Comparison of ENCODE assay signal across 14 mouse cellular contexts in the genomic region with DNA sequence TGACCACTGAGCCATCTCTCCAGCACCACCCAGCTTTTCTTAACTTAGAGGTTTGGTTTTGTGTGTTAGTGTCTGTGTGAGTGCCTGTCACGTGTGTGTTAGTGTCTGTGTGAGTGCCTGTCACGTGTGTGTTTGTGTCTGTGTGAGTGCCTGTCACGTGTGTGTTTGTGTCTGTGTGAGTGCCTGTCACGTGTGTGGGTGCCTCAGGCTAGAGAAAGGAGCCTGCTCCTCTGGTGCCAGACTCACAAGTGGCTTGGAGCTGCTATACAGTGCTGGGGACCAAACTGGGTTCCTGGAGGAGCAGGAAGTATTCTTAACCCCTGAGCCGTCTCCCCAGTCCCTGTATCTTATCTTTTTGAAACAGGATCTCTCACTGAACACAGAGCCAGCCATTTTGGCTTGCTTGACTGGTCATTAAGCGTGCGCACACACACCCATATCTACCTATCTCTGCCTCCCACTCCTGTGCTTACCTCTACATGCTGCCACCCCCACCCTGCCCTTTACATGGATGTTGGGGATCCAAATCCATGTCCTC. TPM values are rescaled to one million over a fixed set of nuclear protein-coding genes. Genes with fewer than 3 reads are reported as not detected.
A peak's percentile ranks its signal among the peaks of the same experiment; 100 is the strongest.
DNase-seq lines count a peak whose midpoint lies in the region; ATAC-seq and TF ChIP-seq lines count a peak whose summit lies in the region.
"Had no signal": no experiment of that assay in that cellular context is flagged by ENCODE, and none has a peak within 500 bp of the region (broad histone marks: within the 10 kb centered on the region; RNA-seq: fewer than 3 reads in every experiment).

No protein-coding gene starts in this region.

- H3K27ac ChIP-seq in heart, embryonic 12.5 days (ENCODE audit: poor library complexity, severe bottlenecking) = no peak overlapping the region
- no peak overlapping the region for H3K27ac ChIP-seq in stomach, embryonic 15.5 days
- no peak overlapping the region for H3K27ac ChIP-seq in stomach, postnatal 0 days (replicated peaks)
- H3K27ac ChIP-seq in liver, embryonic 13.5 days = peak overlapping the region; percentile 92
- H3K27ac ChIP-seq in hindbrain, embryonic 11.5 days (ENCODE audit: low read depth, low read length) = no peak overlapping the region
- no peak overlapping the region for H3K27ac ChIP-seq in thymus, adult 2 months (ENCODE audit: control insufficient read depth, insufficient read depth, low read length)
- H3K27ac ChIP-seq: embryonic facial prominence, embryonic 12.5 days had no signal

- no peak for TF ChIP-seq EP300 in stomach, postnatal 0 days (optimal IDR thresholded peaks at IDR 0.05)

- H3K9ac ChIP-seq in heart, embryonic 12.5 days = no peak overlapping the region
- no peak overlapping the region for H3K9ac ChIP-seq in stomach, embryonic 15.5 days
- H3K9ac ChIP-seq in stomach, postnatal 0 days (ENCODE audit: low read length) = no peak overlapping the region
- H3K9ac ChIP-seq in liver, embryonic 13.5 days = peak overlapping the region; percentile 55
- H3K9ac ChIP-seq in hindbrain, embryonic 11.5 days (ENCODE audit: low read depth, low read length) = no peak overlapping the region
- H3K9ac ChIP-seq: embryonic facial prominence, embryonic 12.5 days had no signal

- no peak overlapping the region for H3K4me3 ChIP-seq in heart, embryonic 12.5 days
- H3K4me3 ChIP-seq in stomach, embryonic 15.5 days (replicated peaks) = no peak overlapping the region
- no peak overlapping the region for H3K4me3 ChIP-seq in stomach, postnatal 0 days (ENCODE audit: low read depth, low read length)
- H3K4me3 ChIP-seq in liver, embryonic 13.5 days (replicated peaks) = 0 out of 2 replicates have a peak overlapping the region, but pooled peaks have one; percentile 5
- H3K4me3 ChIP-seq in hindbrain, embryonic 11.5 days (ENCODE audit: low read depth, low read length) = no peak overlapping the region
- no peak overlapping the region for H3K4me3 ChIP-seq in thymus, adult 2 months (ENCODE audit: control insufficient read depth, insufficient read depth, low read length)
- H3K4me3 ChIP-seq: embryonic facial prominence, embryonic 12.5 days had no signal

- no peak for DNase-seq in heart, postnatal 25 days (ENCODE audit: low spot score)
- DNase-seq in stomach, postnatal 0 days (ENCODE audit: low spot score) = no peak
- peak; percentile 71 for DNase-seq in liver, embryonic 13.5 days
- DNase-seq in hindbrain, embryonic 11.5 days (ENCODE audit: low spot score) = no peak
- DNase-seq in thymus, postnatal 10 days (ENCODE audit: low spot score in 2 of 2) = no peak
- DNase-seq in thymus, adult 2 months = no peak
- DNase-seq: cerebellum, postnatal 14 days; kidney, adult 2 months; lung, adult 2 months had no signal

- H3K27me3 ChIP-seq in heart, embryonic 12.5 days (replicated peaks) = no peaks in the 10 kb centered on the region
- H3K27me3 ChIP-seq in stomach, embryonic 15.5 days (replicated peaks) = no peaks in the 10 kb centered on the region
- H3K27me3 ChIP-seq in stomach, postnatal 0 days (ENCODE audit: control insufficient read depth, insufficient read depth, low read length) = no peaks in the 10 kb centered on the region
- H3K27me3 ChIP-seq in liver, embryonic 13.5 days = no peaks in the 10 kb centered on the region
- H3K27me3 ChIP-seq in hindbrain, embryonic 11.5 days (ENCODE audit: control insufficient read depth, insufficient read depth, low read length) = no peaks in the 10 kb centered on the region
- H3K27me3 ChIP-seq in thymus, adult 2 months (ENCODE audit: control insufficient read depth, insufficient read depth, low read length) = no peaks in the 10 kb centered on the region
- H3K27me3 ChIP-seq: embryonic facial prominence, embryonic 12.5 days had no signal

- intact Hi-C loops in heart, postnatal 25 days (cut with DNase I) = no loop called here

- ATAC-seq in heart, embryonic 12.5 days (ENCODE audit: insufficient number of reproducible peaks, low FRiP score) = peak; percentile 85
- peak; percentile 88; the same call in 1 of the 2 replicates for ATAC-seq in stomach, embryonic 15.5 days (ENCODE audit: insufficient read depth, low FRiP score, low read depth)
- ATAC-seq in stomach, postnatal 0 days (ENCODE audit: low FRiP score, low TSS enrichment) = no peak
- ATAC-seq in liver, embryonic 13.5 days (ENCODE audit: low read depth) = peak; percentile 98
- no peak for ATAC-seq in hindbrain, embryonic 11.5 days (ENCODE audit: low FRiP score)
- ATAC-seq: forebrain, embryonic 14.5 days had no signal

- 71% methylated on average over 7 of the region's 7 CpGs for WGBS in heart, embryonic 12.5 days
- WGBS in stomach, embryonic 15.5 days = 88% methylated on average over 7 of the region's 7 CpGs
- 94% methylated on average over 7 of the region's 7 CpGs for WGBS in stomach, postnatal 0 days
- WGBS in liver, embryonic 13.5 days (ENCODE audit: insufficient replicate concordance) = 27% methylated on average over 7 of the region's 7 CpGs
- WGBS in hindbrain, embryonic 11.5 days = 95% methylated on average over 7 of the region's 7 CpGs
- 97% methylated on average over 7 of the region's 7 CpGs for WGBS in thymus, adult 2 months

- no peak for TF ChIP-seq CTCF in stomach, postnatal 0 days (IDR thresholded peaks at IDR 0.05; ENCODE audit: low read depth)
- no peak for TF ChIP-seq CTCF in thymus, adult 2 months (IDR thresholded peaks at IDR 0.05; ENCODE audit: borderline replicate concordance, control insufficient read depth, extremely low read depth, insufficient read depth, low read length, poor library complexity)

- no peaks in the 10 kb centered on the region for H3K9me3 ChIP-seq in heart, embryonic 12.5 days (replicated peaks)
- no peaks in the 10 kb centered on the region for H3K9me3 ChIP-seq in stomach, embryonic 15.5 days
- H3K9me3 ChIP-seq in stomach, postnatal 0 days (ENCODE audit: control insufficient read depth, low read length) = no peaks in the 10 kb centered on the region
- H3K9me3 ChIP-seq in liver, embryonic 13.5 days (replicated peaks) = no peaks in the 10 kb centered on the region
- no peaks in the 10 kb centered on the region for H3K9me3 ChIP-seq in hindbrain, embryonic 11.5 days (ENCODE audit: control insufficient read depth, low read length)
- H3K9me3 ChIP-seq: embryonic facial prominence, embryonic 12.5 days had no signal

- no peaks in the 10 kb centered on the region for H3K4me1 ChIP-seq in heart, embryonic 12.5 days (replicated peaks)
- no peaks in the 10 kb centered on the region for H3K4me1 ChIP-seq in stomach, embryonic 15.5 days
- H3K4me1 ChIP-seq in stomach, postnatal 0 days (replicated peaks; ENCODE audit: control insufficient read depth, insufficient read depth) = no peaks in the 10 kb centered on the region
- peaks cover 32% of the 10 kb centered on the region for H3K4me1 ChIP-seq in liver, embryonic 13.5 days (replicated peaks)
- H3K4me1 ChIP-seq in hindbrain, embryonic 11.5 days (replicated peaks; ENCODE audit: control insufficient read depth, insufficient read depth, low read length) = no peaks in the 10 kb centered on the region
- H3K4me1 ChIP-seq in thymus, adult 2 months (replicated peaks; ENCODE audit: control insufficient read depth, insufficient read depth, low read length) = no peaks in the 10 kb centered on the region
- H3K4me1 ChIP-seq: embryonic facial prominence, embryonic 12.5 days had no signal

- no peak for TF ChIP-seq POLR2A in thymus, adult 2 months (IDR thresholded peaks at IDR 0.05; ENCODE audit: control insufficient read depth, extremely low read depth, insufficient read depth, low read length, poor library complexity)

- no peak overlapping the region for H3K4me2 ChIP-seq in heart, embryonic 12.5 days
- H3K4me2 ChIP-seq in stomach, embryonic 15.5 days = no peak overlapping the region
- H3K4me2 ChIP-seq in stomach, postnatal 0 days (replicated peaks; ENCODE audit: low read depth) = no peak overlapping the region
- peak overlapping the region; percentile 51 for H3K4me2 ChIP-seq in liver, embryonic 13.5 days
- H3K4me2 ChIP-seq in hindbrain, embryonic 11.5 days (replicated peaks; ENCODE audit: low read depth, low read length) = no peak overlapping the region
- H3K4me2 ChIP-seq: embryonic facial prominence, embryonic 12.5 days; midbrain, embryonic 11.5 days had no signal

- H3K36me3 ChIP-seq in heart, embryonic 12.5 days = peaks cover 75% of the 10 kb centered on the region
- peaks cover 29% of the 10 kb centered on the region for H3K36me3 ChIP-seq in stomach, embryonic 15.5 days
- H3K36me3 ChIP-seq in stomach, postnatal 0 days (ENCODE audit: control insufficient read depth, insufficient read depth, low read length) = peaks cover 20% of the 10 kb centered on the region
- H3K36me3 ChIP-seq in liver, embryonic 13.5 days = peaks cover 90% of the 10 kb centered on the region
- H3K36me3 ChIP-seq in hindbrain, embryonic 11.5 days (ENCODE audit: control insufficient read depth, insufficient read depth, low read length) = 0 out of 2 replicates have a peak, but pooled peaks cover 6% of the 10 kb centered on the region
- peaks cover 87% of the 10 kb centered on the region for H3K36me3 ChIP-seq in thymus, adult 2 months (ENCODE audit: control insufficient read depth, insufficient read depth, low read length)

RNA-seq across cellular contexts. Expression of a gene that starts 29.5 kb away (rescaled TPM):
- 73.7 and 80.2 TPM in 2 replicates for polyA plus RNA-seq in heart, embryonic 12.5 days (2016; fragmentation: Nextera tagmentation; extraction: Ambion mirVana)
- 10 to 100 TPM; 13.4 to 15.4 TPM for total RNA-seq in heart, postnatal 25 days (2021)
- 79.8 and 87.5 TPM in 2 replicates for polyA plus RNA-seq in stomach, embryonic 15.5 days (2015; fragmentation: Nextera tagmentation; extraction: Ambion mirVana)
- polyA plus RNA-seq in stomach, postnatal 0 days (2015; fragmentation: Nextera tagmentation; extraction: Ambion mirVana) = 26.3 and 31.0 TPM in 2 replicates
- polyA plus RNA-seq in liver, embryonic 13.5 days (2015; fragmentation: Nextera tagmentation; extraction: Ambion mirVana) = 30.4 and 37.1 TPM in 2 replicates
- 109 and 110 TPM in 2 replicates for polyA plus RNA-seq in hindbrain, embryonic 11.5 days (2014; fragmentation: Nextera tagmentation; extraction: Ambion mirVana)
- 101 and 105 TPM in 2 replicates for polyA plus RNA-seq in thymus, adult 2 months (2012; rRNA removed)

RNA-seq across cellular contexts. Expression of a gene that starts 38.6 kb away (rescaled TPM):
- polyA plus RNA-seq in heart, embryonic 12.5 days (2016; fragmentation: Nextera tagmentation; extraction: Ambion mirVana) = 34.7 and 34.8 TPM in 2 replicates
- 10 to 100 TPM in 1 of 2 experiments, 1 to 10 TPM in 1; 9.8 to 12.5 TPM for total RNA-seq in heart, postnatal 25 days (2021)
- polyA plus RNA-seq in stomach, embryonic 15.5 days (2015; fragmentation: Nextera tagmentation; extraction: Ambion mirVana) = 40.4 and 42.7 TPM in 2 replicates
- 8.1 and 8.4 TPM in 2 replicates for polyA plus RNA-seq in stomach, postnatal 0 days (2015; fragmentation: Nextera tagmentation; extraction: Ambion mirVana)
- 35.1 and 44.0 TPM in 2 replicates for polyA plus RNA-seq in liver, embryonic 13.5 days (2015; fragmentation: Nextera tagmentation; extraction: Ambion mirVana)
- polyA plus RNA-seq in hindbrain, embryonic 11.5 days (2014; fragmentation: Nextera tagmentation; extraction: Ambion mirVana) = 55.2 and 55.4 TPM in 2 replicates
- 21.9 and 22.7 TPM in 2 replicates for polyA plus RNA-seq in thymus, adult 2 months (2012; rRNA removed)

Comparison
In these comparisons a context has a peak if more than half of its experiments do, and no peak if none do; other contexts are left out.
1. ATAC-seq: peak in heart, embryonic 12.5 days (single experiment), stomach, embryonic 15.5 days (single experiment) and liver, embryonic 13.5 days (single experiment); none in stomach, postnatal 0 days (single experiment) and hindbrain, embryonic 11.5 days (single experiment).